Mouse (Mus musculus): ENCODE results near the gene BC005561. TPM values are rescaled to one million over a fixed set of nuclear protein-coding genes. Genes with fewer than 3 reads are reported as not detected.
"Not testable (repeated sequence)": the region's sequence is repeated elsewhere in the genome, so short reads cannot be mapped to it uniquely, and the experiment has no call there.

BC005561 gene
- 1 to 10 TPM; 5.6 to 7.8 TPM for total RNA-seq (2021)
- long read RNA-seq, experiment 1, full-length matches to known transcripts: 2 of 2 reads
- long read RNA-seq, experiment 1, partial matches to known transcripts: 0 of 2 reads
- long read RNA-seq, experiment 1, other reads (novel, unspliced or antisense): 0 of 2 reads
- long read RNA-seq, experiment 2, full-length matches to known transcripts: 3 of 3 reads
- long read RNA-seq, experiment 2, partial matches to known transcripts: 0 of 3 reads
- long read RNA-seq, experiment 2, other reads (novel, unspliced or antisense): 0 of 3 reads

DNA sequence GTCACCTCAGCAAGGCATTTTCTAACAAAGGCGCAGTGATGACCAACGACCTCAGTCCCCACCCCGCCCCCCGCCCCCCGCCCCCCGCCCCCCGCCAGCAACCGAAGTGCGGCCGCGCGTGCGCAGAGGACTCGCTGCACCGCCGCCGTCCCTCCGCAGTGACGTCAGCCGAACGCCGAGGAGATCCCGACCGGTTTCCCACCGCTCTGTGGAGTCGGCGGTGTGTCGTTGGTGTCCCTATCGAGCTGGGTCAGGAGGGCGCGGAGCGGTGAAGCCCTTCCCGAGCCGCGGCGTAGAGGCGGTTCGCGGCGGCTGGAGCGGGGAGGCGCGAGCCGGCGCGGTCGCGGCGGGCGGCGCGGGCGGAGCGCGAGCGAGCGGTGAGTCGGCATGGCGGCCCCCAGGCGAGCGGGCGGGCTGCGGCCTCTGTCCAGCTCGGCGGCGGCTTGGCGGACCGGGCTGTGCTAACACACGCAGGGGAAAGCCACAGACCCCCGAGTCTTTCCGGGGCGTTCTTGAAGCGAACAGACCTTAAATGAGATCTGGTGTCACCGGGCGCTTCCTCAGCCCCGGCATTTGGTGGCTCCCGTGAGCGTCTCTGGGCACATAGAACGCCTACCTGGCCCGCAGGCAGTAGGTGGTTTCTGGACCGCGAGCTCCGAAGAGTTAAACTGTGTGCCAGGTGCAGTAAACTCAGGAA lies at the start of gene BC005561:
Gene BC005561 (plus strand): TSS at position 158 of the 697 bp plus-strand sequence.
- peak; percentile 86 for DNase-seq

- DNase-seq: peak; percentile 82
Observed at GRCm38 (mm10) chr5:104458832-104459705, 49.1 kb upstream of the BC005561 start, which contains the start of gene Pkd2. Gene Pkd2 (plus strand): TSS chr5:104459450.

GRCm38 (mm10) chr5:104459706-104460455 lies 48.3 kb upstream of the BC005561 start:
- peak; percentile 55 for DNase-seq

DNA sequence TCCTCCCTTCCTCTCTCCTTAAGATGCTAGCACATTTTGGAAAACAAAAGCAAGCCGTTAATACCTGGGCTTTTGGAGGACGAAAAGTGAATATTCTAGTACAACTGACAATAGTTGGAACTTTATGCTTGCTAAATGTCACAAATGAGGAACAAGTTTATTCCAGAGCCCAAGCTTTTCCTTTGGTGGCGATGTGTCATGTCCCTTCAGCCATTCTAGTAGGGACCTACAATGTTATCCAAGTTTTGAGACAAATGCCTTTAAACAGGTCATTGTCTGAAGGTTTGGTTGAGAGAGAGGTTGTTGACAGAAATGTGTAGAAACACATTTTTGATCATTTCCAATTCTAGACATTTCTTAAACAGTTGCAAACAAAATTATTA lies 47.7 kb upstream of the BC005561 start:
- DNase-seq: no peak

- no peak for DNase-seq
Observed at GRCm38 (mm10) chr5:104460856-104461255, 47.3 kb upstream of the BC005561 start.

DNA sequence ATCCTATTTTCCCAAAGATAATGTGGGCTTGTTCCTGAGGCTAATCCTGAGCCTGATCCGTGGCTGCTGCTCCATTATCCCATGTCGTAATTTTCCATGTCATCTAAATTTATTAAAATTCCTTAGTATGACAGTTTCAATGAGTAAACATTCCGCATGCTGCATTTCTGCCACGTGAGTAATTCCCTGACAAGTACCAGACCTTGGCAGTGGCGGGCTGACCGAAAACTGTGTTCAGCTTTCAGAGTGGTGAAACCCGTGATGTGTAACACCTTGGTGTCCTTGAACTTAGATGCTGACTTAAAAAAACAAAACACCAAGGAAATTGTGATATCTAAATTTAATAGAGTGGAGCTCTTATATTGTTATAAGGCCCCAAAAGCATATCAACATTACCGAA lies 42.9 kb upstream of the BC005561 start:
- DNase-seq: no peak

GRCm38 (mm10) chr5:104465731-104466130 lies 42.4 kb upstream of the BC005561 start:
- peak; percentile 77 for DNase-seq

GRCm38 (mm10) chr5:104466816-104467215 lies 41.3 kb upstream of the BC005561 start:
- no peak for DNase-seq

- no peak for DNase-seq
Observed at GRCm38 (mm10) chr5:104468586-104468985, 39.6 kb upstream of the BC005561 start.

DNA sequence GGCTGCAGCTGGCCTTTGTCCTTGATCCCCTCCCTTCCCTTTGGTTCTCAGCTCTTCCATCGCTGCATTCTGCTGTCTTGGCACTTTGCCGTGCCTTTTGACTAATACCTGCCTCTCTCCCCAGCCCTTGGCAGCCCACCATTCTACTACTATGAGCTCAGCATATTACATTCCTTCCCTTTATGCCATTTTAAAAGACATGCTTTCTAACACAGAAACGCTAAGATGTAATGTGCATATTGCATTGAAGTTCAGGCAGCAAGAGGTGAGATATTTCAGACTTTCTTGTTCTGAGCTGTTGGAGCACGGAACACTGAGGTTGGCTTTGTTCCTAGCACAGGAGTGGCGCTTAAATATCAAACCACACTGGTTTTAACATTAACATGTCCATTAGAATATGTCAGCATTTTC lies 37.2 kb upstream of the BC005561 start:
- no peak for DNase-seq

DNA sequence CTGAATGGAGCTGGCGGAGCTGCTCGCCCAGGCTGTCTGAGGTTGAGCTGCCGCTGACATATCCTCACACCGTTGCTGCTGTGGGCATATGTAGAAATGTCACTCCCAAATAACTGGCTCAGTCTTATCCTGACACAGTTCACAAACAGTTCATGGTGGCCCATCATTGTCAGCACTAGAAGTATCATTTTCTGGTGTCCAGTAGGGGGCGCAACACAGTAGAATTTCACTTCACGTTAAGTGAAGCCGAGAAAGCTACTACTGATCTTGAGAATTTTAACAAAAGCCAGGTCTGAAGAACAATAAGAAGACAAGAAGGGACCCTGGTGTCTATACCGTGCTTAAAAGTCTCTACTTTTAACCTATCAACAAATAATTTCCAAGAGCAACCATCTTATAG lies 35.8 kb upstream of the BC005561 start:
- peak; percentile 21 for DNase-seq

- DNase-seq: no peak
Observed at GRCm38 (mm10) chr5:104480367-104480766, 27.8 kb upstream of the BC005561 start.

GRCm38 (mm10) chr5:104482856-104483255 lies 25.3 kb upstream of the BC005561 start:
- DNase-seq: no peak

GRCm38 (mm10) chr5:104491561-104491960 lies 16.6 kb upstream of the BC005561 start:
- peak; percentile 28 for DNase-seq

GRCm38 (mm10) chr5:104504883-104505282 lies 3.3 kb upstream of the BC005561 start:
- no peak for DNase-seq

GRCm38 (mm10) chr5:104507829-104508194 lies 340 bp upstream of the BC005561 start:
- no peak for DNase-seq

DNA sequence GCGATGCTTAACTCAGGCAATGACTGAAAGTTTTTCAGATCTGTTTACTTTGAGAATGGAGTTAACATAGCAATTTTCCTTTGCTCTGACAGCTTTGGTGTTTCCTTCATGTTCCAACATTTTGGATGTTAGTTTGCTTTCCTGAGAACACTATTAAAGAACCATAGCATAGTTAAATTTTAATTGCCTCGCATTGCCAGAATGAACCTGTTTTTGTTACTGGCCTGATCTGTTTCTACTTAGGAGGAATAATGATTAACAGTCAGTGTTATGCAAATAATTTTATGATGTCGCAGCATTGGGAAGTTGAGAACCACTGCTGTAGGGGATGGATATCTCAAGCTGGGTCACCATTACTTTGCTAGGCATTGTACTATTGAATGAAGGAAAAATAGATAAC lies 3.1 kb downstream of the BC005561 start:
- no peak for DNase-seq

DNA sequence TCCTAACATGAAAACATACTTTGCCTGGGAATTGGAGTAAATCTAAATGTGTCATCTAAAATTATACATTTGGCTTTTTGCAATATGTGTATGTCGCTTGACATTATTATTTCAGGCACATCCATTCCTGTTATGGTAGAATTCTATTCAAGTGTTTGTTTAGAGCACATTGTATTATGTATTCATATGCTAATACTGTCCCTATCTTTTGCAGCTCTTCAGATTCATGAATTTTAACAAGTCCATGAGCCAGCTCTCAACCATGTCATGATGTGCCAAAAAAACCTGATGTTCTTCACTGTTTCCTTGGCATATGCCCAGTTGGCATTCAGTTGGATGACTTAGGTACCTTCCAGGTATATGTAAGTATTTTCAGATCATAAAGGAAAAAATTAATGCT lies 30.5 kb downstream of the BC005561 start:
- DNase-seq: no peak

- DNase-seq: no peak
Observed at GRCm38 (mm10) chr5:104539331-104539730, 31.2 kb downstream of the BC005561 start.

DNA sequence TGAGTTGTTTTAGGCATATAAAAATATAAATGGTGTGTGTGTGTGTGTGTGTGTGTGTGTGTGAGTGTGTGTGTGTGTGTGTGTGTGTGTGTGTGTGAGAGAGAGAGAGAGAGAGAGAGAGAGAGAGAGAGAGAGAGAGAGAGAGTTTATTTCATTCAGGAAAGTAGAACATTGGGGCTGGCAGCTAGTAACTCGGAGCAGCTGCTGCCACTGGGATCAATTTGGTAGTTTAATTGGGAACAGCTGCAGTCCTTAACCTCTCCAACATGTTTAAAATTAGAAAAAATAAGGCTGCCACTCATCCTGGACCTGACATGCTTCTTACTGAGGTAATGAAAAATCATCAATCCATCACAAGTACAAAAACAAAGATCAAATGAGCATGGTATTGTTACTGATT lies 59.9 kb downstream of the BC005561 start:
- DNase-seq: not testable (repeated sequence)

GRCm38 (mm10) chr5:104570766-104571165 lies 62.6 kb downstream of the BC005561 start:
- peak; percentile 48 for DNase-seq

DNA sequence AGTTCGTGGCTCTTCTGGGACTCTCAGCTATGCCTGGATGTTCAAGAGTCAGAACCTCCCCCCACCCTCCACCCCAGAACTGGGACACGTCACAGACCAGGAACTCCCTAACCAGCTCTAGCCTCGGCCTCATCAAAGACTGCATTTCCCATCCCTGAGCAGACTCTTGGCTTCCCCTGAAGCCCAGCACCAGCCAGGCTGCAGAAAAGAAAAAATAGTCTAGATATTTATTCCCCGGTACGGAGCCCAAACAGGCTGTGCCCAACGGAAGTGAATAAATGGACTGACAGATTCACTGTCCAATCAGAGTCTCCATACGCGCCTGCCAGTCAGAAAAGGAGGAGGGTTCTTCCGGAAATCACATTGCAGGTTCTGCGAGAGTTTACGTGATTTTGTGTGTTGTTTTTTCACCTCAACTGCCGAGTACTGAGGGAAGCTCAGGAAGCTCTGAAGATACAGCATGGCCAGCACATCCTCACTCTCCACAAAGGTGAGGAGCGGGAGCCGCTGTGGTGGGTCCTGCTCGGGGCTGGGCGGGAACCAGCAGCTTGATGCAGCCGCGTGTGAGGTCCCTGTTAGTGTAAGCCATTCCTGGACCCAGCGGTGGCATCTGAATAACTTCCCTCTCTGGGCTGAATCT lies 63.2 kb downstream of the BC005561 start:
- peak; percentile 63 for DNase-seq
